Mouse (Mus musculus) lung, adult 2 months (tissue): ENCODE measurements around the gene Dera.

ENCODE experiments used
- CTCF ChIP-seq: fragments of 200-500 bp; IDR thresholded peaks from 2 replicates; pipeline ENCODE4 v1.5.1; 2011; ENCODE audit warnings: mild to moderate bottlenecking, low read length, control low read depth; ENCODE audit not compliant: insufficient read depth
- POLR2A ChIP-seq: fragments of 200-500 bp; IDR thresholded peaks from 2 replicates; pipeline ENCODE4 v1.6.1; 2011; ENCODE audit warnings: low read depth, mild to moderate bottlenecking, control low read depth, low read length, borderline replicate concordance; ENCODE audit errors: extremely low read depth

- TF ChIP-seq CTCF = no peak
- no peak for TF ChIP-seq POLR2A
Observed at GRCm38 (mm10) chr6:137775159-137775558, 20.8 kb downstream of the Dera start.
